Mouse (Mus musculus) urinary bladder, postnatal 4 days (tissue): ENCODE data around the gene Olfr796.

Source experiments
- DNase-seq, 2 experiments: peaks; one replicate each; pipeline ENCODE4 v3.0.0; 2021 to 2022; ENCODE audit warnings: low spot score in 2 of 2

Olfr796 gene

DNA sequence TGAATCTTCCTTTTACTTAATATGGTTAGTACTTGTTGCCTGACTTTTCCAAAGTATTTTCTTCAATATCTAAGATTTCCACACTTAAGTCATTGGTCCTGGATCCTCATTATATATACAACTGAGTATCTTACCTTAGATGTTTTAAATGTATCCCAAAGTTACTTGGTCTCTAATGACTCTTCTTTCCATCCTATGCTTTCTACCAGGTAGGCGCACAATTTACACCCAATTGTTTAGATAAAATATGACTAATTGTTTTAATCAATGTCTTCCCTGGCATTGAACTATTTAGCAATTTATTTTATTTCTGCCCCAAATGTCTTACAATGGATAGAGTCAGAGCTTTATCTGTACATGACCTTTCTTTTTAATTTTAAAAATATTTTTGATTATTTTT lies at the start of gene Olfr796:
Gene Olfr796, minus strand, starts transcription at position 101 of the 400 bp plus-strand sequence.
- no peak for DNase-seq

DNA sequence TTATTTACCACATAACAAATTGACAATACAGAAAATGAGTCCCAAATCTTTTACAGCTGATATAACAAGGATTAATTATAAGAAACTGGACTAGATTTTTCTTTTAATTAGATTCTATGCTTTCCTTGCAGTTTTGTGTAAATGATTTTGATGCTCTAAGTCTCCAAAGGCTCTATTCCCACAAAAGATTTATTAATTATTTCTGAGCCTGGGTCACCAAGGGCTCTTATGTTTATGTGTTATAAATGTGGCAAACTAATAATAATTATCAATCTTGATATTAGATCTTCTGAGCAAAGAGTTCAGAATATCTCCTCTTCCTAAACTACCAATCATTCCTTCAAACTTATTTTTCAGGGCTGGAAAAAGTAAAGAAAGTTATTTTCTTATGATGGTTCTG lies 45.0 kb upstream of the Olfr796 start, which contains the start of gene Olfr800:
Gene Olfr800, plus strand, starts transcription at position 301 of the 400 bp plus-strand sequence.
- DNase-seq, result no peak

DNA sequence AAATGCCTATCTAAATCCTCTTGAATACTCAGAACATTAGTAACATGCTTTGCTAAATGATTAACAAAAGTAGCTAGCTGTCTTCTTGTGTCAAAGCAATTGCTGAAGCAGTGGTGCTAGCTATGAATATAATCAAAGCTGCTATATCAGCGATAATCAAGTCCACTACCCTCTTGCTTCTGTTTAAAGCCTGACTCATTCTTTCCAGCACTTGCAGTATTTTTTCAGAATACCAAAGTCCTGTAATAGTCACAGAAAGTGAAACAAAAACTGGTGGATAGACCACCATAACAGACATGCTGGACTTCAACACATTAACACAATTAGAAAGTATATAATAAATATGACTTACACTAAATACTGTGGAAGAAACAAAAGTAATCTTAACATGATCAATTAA lies 39.4 kb upstream of the Olfr796 start:
- no peak for DNase-seq

DNA sequence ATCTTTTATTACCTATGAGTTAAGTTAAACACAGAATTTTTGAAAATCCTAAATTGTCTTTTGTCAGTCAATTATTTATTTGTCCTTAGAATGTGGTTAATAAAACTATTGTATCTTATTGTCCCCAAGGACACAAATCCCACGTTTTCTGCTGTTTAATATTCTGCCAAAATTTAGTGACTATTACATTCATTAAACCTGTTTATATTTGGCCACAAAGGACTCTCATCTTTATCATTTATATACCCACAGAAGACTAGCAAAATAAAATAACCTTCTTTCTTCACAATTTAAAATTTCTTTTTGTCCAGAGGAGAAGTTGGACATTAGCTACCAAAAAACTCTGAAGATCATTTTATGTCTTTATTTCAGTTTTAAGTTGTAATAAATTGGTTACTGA lies 24.8 kb upstream of the Olfr796 start, which contains the start of gene Olfr799:
Gene Olfr799, plus strand, starts transcription at position 301 of the 400 bp plus-strand sequence.
- no peak for DNase-seq

DNA sequence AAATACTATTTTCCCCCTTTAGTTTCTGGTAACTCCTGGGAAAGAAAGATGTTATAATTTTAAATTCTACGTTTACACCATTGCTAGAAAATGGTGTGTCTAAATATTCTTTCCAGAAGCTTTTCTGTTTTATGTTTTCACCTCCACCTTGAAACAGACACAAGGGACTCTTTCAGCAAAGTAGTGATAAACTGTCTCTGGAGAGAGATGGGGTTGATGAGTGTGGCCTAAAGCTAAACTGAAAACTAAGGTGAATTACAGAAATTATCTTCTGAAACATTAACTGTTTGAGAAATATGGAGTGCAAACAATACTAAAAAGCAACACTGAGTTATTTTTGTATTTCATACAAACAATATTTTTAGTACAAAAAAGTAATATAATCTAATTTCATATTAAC lies 15.5 kb upstream of the Olfr796 start, which contains the start of gene Olfr798:
Gene Olfr798, minus strand, starts transcription at position 101 of the 400 bp plus-strand sequence.
- no peak for DNase-seq

- no peak for DNase-seq
Observed at GRCm38 (mm10) chr10:129623251-129623650, 10.9 kb upstream of the Olfr796 start.

GRCm38 (mm10) chr10:129621724-129622123 lies 9.4 kb upstream of the Olfr796 start:
- DNase-seq, result no peak

DNA sequence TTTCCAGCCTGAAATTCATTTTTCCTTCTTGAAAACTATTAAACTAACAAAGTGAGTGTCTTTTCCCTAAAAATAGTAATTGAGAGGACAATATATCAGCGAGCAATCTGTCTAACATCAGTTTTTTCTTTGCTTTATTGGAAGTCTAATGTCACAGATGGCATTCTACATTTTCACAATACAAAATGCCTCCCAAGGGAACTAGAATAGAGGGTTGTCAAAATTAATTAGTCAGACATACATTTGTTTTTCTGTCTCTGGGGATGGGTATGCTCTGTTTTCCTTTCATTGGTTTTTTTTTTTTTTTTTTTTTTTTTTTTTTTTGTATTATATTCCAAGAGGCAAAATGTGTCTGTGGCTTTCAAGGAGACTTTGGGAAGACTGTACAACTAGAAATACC lies 35.3 kb downstream of the Olfr796 start:
- no peak for DNase-seq

DNA sequence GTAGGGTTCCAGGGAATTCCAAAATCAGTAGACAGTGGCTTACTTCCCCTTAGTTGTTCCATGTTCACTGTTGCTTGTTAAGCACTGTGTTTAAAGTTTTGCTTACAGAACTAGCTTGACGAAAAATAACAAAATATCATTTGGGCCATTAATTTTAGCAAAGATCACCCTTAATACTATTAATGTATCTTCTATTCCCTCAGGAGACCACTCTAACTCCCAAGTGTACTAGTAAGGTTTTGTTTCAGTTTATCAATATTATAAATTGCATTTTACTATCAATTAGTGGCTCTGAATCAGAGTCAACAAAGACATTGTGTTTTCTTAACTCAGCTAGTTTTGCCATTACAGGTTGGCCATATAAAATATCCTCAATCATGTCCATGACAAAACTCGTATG lies 45.0 kb downstream of the Olfr796 start, which contains the start of gene Olfr794:
Gene Olfr794, plus strand, starts transcription at position 301 of the 400 bp plus-strand sequence.
- DNase-seq, result no peak
